Mouse (Mus musculus) heart, embryonic 14.5 days (tissue): Measurements from ENCODE around the gene Olfr1006. TPM values are rescaled to one million over a fixed set of nuclear protein-coding genes. Genes with fewer than 3 reads are reported as not detected.
"Not testable (repeated sequence)": the region's sequence is repeated elsewhere in the genome, so short reads cannot be mapped to it uniquely, and the experiment has no call there.

Source experiments
- ATAC-seq: fragments of 200-750 bp; cut with Nextera tagmentation; 2 replicates; pipeline ENCODE4 v1.8.0; 2017; ENCODE audit warnings: low read depth, moderate TSS enrichment; ENCODE audit not compliant: insufficient number of reproducible peaks, insufficient read depth, low FRiP score
- H3K27ac ChIP-seq, 2 experiments: fragments of 200-500 bp in 1 of 2; fragments of 300-500 bp in 1 of 2; sonication (generic) in 1 of 2; replicated peaks in 1 of 2; 2 replicates each; pipeline ENCODE4 v1.5.1; 2012 to 2014; ENCODE audit warnings: low read depth in 2 of 2, low read length in 2 of 2, control low read depth in 1 of 2, mild to moderate bottlenecking in 1 of 2, mixed read lengths in 1 of 2; ENCODE audit not compliant: control insufficient read depth in 1 of 2, insufficient read depth in 1 of 2
- H3K27me3 ChIP-seq: fragments of 300-500 bp; sonication (generic); 2 replicates; pipeline ENCODE4 v1.6.1; 2014; ENCODE audit warnings: mild to moderate bottlenecking, low read length, control low read depth; ENCODE audit not compliant: control insufficient read depth, insufficient read depth
- H3K36me3 ChIP-seq: fragments of 300-500 bp; sonication (generic); 2 replicates; pipeline ENCODE4 v1.6.1; 2014; ENCODE audit warnings: mild to moderate bottlenecking, control low read depth, low read length, mixed read lengths; ENCODE audit not compliant: control insufficient read depth, insufficient read depth
- H3K4me1 ChIP-seq, 2 experiments: fragments of 200-500 bp in 1 of 2; fragments of 300-500 bp in 1 of 2; sonication (generic) in 1 of 2; 2 replicates each; pipeline ENCODE4 v1.6.1; 2012 to 2014; ENCODE audit warnings: low read length in 2 of 2, control low read depth in 1 of 2, mixed read lengths in 1 of 2; ENCODE audit not compliant: control insufficient read depth in 2 of 2, insufficient read depth in 2 of 2
- H3K4me2 ChIP-seq: fragments of 300-500 bp; sonication (generic); 2 replicates; pipeline ENCODE4 v1.6.1; 2014; ENCODE audit warnings: mild to moderate bottlenecking, low read length
- H3K4me3 ChIP-seq, 2 experiments: fragments of 200-500 bp in 1 of 2; fragments of 300-500 bp in 1 of 2; sonication (generic) in 1 of 2; 2 replicates each; pipeline ENCODE4 v1.5.1; 2012 to 2014; ENCODE audit warnings: low read length in 2 of 2, mild to moderate bottlenecking in 2 of 2, control low read depth in 1 of 2, low read depth in 1 of 2, moderate library complexity in 1 of 2; ENCODE audit not compliant: control insufficient read depth in 1 of 2, insufficient read depth in 1 of 2
- H3K9ac ChIP-seq: fragments of 300-500 bp; sonication (generic); 2 replicates; pipeline ENCODE4 v1.6.1; 2014; ENCODE audit warnings: mild to moderate bottlenecking, low read length
- H3K9me3 ChIP-seq: fragments of 300-500 bp; sonication (generic); 2 replicates; pipeline ENCODE4 v1.6.1; 2016; ENCODE audit warnings: low read length, control low read depth; ENCODE audit not compliant: control insufficient read depth
- WGBS: fragments of 180-500 bp; shearing (Covaris S2); extraction: QIAGEN DNeasy Blood & Tissue Kit; methylation state at CpG from one replicate; pipeline ENCODE4 v1.1.7; 2014; 5-methylcytosine and 5-hydroxymethylcytosine counted together
- polyA plus RNA-seq: library from polyadenylated mRNA; unstranded; fragments of >200 nt; fragmentation: Nextera tagmentation; extraction: Ambion mirVana; gene quantifications from 2 replicates; pipeline ENCODE4 v1.2.1, GENCODE M21; 2014

The Olfr1006 gene
- not detected in 2 replicates for polyA plus RNA-seq

DNA sequence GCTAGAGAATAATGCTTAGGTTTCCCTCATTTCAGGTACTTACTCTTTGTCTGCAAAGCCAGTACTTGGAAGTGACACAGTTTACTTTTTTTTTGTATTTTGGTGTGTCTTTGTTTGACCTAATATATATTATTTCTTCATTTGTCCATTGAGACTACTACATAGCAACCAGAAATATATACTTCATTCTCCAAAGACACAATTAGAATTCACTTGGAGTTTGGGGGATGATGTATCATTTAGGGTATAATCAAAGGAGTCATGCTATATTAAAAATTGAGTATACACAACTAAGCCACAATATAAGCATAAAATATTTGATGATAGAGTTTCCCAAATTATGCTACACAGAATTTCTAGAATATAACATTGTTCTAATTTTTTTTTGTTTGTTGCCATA is at the start of gene Olfr1006:
Gene Olfr1006 (minus strand): TSS at position 101 of the 400 bp plus-strand sequence.
- H3K36me3 ChIP-seq: no peaks in the 10 kb centered on the region
- H3K9me3 ChIP-seq: no peaks in the 10 kb centered on the region
- no peak within 1 kb of the TSS for H3K9ac ChIP-seq
- H3K27ac ChIP-seq: no peak within 1 kb of the TSS
- H3K27me3 ChIP-seq: no peaks in the 10 kb centered on the region
- no peaks in the 10 kb centered on the region for H3K4me1 ChIP-seq
- ATAC-seq: no peak
- no peak within 1 kb of the TSS for H3K4me3 ChIP-seq
- no peak within 1 kb of the TSS for H3K4me2 ChIP-seq

DNA sequence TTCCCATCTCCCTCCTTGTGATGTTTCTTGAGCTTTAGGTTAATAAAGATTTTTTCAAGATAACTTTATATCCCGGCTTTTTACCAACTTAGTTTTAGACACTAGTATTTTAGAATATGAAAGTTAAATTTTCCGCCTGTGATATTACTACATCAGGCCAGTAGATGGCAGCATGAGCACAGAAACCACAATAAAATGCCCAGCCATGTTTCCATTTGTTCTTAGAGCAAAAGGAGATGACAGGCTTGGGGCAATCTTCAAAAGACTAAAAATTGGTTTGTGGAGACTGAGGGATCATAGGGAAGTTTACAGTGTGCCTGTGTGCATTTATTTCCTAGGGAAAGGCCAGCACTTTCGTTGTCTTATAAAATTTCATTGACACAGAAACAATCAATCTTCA is 47.2 kb upstream of the Olfr1006 start:
- no peaks in the 10 kb centered on the region for H3K4me1 ChIP-seq
- 14% methylated on average over 3 of the region's 3 CpGs for WGBS
- no peaks in the 10 kb centered on the region for H3K27me3 ChIP-seq
- H3K9me3 ChIP-seq: no peaks in the 10 kb centered on the region
- 0 out of 2 replicates have a peak overlapping the region, but pooled peaks have one; percentile 16 for H3K4me2 ChIP-seq
- no peak overlapping the region for H3K4me3 ChIP-seq
- no peak overlapping the region for H3K27ac ChIP-seq
- H3K9ac ChIP-seq: no peak overlapping the region
- no peaks in the 10 kb centered on the region for H3K36me3 ChIP-seq
- ATAC-seq: no peak

DNA sequence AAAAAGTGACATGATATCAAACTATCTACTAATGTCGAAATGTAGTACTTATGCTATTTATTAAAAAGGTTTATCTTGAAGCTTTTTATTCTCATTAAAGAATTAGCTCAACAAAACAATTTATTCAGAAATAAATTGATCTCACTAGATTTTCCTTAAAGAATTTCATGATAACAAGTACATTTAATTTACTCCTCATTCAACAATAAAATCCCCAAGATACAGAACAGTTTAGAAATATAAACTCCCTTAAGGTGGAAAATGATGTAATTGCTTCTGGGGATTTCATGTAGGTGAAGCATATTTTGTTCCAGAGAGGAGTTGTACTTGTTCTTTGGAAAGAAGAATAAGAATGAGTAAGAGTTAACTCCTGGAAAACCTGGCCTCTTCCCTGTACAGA is 36.6 kb upstream of the Olfr1006 start, which contains the start of gene Olfr1009:
Gene Olfr1009 (plus strand): TSS at position 301 of the 400 bp plus-strand sequence.
- Histone ChIP-seq H3K4me1 (no peaks in the 10 kb centered on the region), H3K9ac (no peak within 1 kb of the TSS), H3K36me3 (no peaks in the 10 kb centered on the region), H3K9me3 (no peaks in the 10 kb centered on the region; the same call in 1 of the 2 replicates), H3K27ac (no peak within 1 kb of the TSS), H3K4me2 (no peak within 1 kb of the TSS), H3K4me3 (no peak within 1 kb of the TSS), H3K27me3 (no peaks in the 10 kb centered on the region)
- no peak for ATAC-seq
- WGBS: 67% methylated on average over 1 of the region's 1 CpGs

DNA sequence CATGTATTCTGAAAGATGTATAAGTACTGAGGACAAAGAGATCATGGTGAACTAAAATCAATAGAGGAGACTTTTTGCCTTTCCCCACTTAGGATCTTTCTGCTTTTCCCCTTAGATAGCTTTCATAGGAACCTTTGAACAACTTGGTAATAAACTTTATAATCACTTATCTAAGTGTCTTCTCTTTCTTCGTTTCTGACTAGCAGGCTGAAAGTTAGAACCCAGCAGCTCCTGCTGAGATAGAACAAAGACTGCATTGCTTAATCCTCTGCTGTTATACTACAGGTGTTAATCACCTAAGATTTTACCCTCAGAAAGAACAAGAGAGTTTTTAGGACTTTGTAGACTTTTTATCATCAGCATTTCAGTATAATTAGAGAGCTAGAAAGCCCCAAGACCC is 32.6 kb upstream of the Olfr1006 start:
- Histone ChIP-seq H3K36me3 (no peaks in the 10 kb centered on the region), H3K4me3 (no peak overlapping the region), H3K27me3 (no peaks in the 10 kb centered on the region), H3K9ac (no peak overlapping the region), H3K4me2 (no peak overlapping the region), H3K9me3 (no peaks in the 10 kb centered on the region), H3K4me1 (no peaks in the 10 kb centered on the region), H3K27ac (no peak overlapping the region)
- 24% methylated on average over 1 of the region's 1 CpGs for WGBS
- no peak for ATAC-seq

GRCm38 (mm10) chr2:85710680-85711079 is 32.1 kb upstream of the Olfr1006 start:
- H3K4me1 ChIP-seq, H3K36me3 ChIP-seq, H3K27me3 ChIP-seq, ATAC-seq, H3K4me2 ChIP-seq, H3K9me3 ChIP-seq, H3K27ac ChIP-seq, H3K9ac ChIP-seq, H3K4me3 ChIP-seq: not testable (repeated sequence)
- WGBS: 58% methylated on average over 2 of the region's 2 CpGs

DNA sequence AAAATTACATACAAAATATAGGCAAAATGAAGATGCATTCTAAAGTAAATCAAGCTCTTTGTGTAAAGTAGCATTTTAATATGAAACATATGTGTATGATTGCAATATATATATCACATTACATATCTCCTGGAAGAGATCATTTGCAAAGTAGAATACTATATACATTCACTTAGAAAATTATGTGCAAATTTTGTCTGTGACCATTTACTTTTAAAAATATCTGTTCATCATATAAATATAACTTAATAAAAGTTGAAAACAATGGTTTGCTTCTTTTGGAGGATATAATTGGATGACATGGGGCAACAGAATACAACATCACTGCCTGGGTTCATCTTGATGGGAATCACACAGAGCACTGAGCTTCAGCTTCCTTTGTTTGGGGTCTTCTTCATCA is 10.6 kb upstream of the Olfr1006 start, which contains the start of gene Olfr1008:
Gene Olfr1008 (plus strand): TSS at position 301 of the 400 bp plus-strand sequence.
- ATAC-seq: no peak
- H3K4me1 ChIP-seq: no peaks in the 10 kb centered on the region
- H3K9me3 ChIP-seq: 0 out of 2 replicates have a peak, but pooled peaks cover 2% of the 10 kb centered on the region
- no peak within 1 kb of the TSS for H3K9ac ChIP-seq
- H3K27ac ChIP-seq: no peak within 1 kb of the TSS
- H3K4me2 ChIP-seq: no peak within 1 kb of the TSS
- no peaks in the 10 kb centered on the region for H3K27me3 ChIP-seq
- no peak within 1 kb of the TSS for H3K4me3 ChIP-seq
- no peaks in the 10 kb centered on the region for H3K36me3 ChIP-seq

DNA sequence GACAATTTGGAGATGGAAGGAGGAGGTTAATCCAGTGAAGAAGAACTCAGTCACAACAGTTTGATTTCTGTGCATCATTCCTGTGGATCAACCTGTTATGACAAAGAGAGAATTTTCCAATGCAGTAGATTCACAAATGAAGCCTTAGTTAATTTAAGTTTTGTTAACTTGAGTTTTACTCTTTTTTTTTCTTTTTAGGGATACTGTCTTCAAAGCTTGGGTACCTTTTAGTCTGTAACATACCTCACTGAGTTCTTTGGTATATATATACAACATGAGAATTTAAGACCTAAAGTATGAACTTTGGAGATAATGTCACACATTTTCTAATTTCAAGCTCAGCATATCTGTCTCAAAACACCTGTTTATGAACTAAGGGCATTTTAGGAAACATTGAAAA is 14.2 kb downstream of the Olfr1006 start, which contains the start of gene Olfr154:
Gene Olfr154 (minus strand): TSS at position 101 of the 400 bp plus-strand sequence.
- not testable (repeated sequence) for H3K36me3 ChIP-seq, H3K4me3 ChIP-seq, ATAC-seq, H3K27ac ChIP-seq, H3K27me3 ChIP-seq, H3K9ac ChIP-seq, H3K9me3 ChIP-seq, H3K4me1 ChIP-seq, H3K4me2 ChIP-seq

- H3K4me3 ChIP-seq: no peak within 1 kb of the TSS
- H3K4me2 ChIP-seq: no peak within 1 kb of the TSS
- H3K27ac ChIP-seq: no peak within 1 kb of the TSS
- no peak within 1 kb of the TSS for H3K9ac ChIP-seq
- no peaks in the 10 kb centered on the region for H3K36me3 ChIP-seq
- ATAC-seq: no peak
- no peaks in the 10 kb centered on the region for H3K27me3 ChIP-seq
- no peaks in the 10 kb centered on the region for H3K4me1 ChIP-seq
- no peaks in the 10 kb centered on the region for H3K9me3 ChIP-seq
- WGBS: 81% methylated on average over 1 of the region's 1 CpGs
Measured at GRCm38 (mm10) chr2:85650604-85651003, 28.0 kb downstream of the Olfr1006 start, which contains the start of gene Olfr1002. TSS of gene Olfr1002 (minus strand) at chr2:85650704.
